Mouse (Mus musculus) midbrain, embryonic 11.5 days (tissue): ENCODE results near the gene Mgarp. TPM values are rescaled to one million over a fixed set of nuclear protein-coding genes. Genes with fewer than 3 reads are reported as not detected.

Experiments used
- ATAC-seq: fragments of 200-750 bp; cut with Nextera tagmentation; 2 replicates; pipeline ENCODE4 v1.8.0; 2017; ENCODE audit warnings: moderate TSS enrichment, moderate library complexity; ENCODE audit not compliant: low FRiP score
- DNase-seq: peaks from one replicate; pipeline ENCODE4 v3.0.0; 2015; ENCODE audit warnings: low spot score; ENCODE audit errors: missing footprints
- H3K27ac ChIP-seq: fragments of 300-500 bp; sonication (generic); 2 replicates; pipeline ENCODE4 v1.5.1; 2014; ENCODE audit warnings: low read depth, low read length
- H3K27me3 ChIP-seq: fragments of 300-500 bp; sonication (generic); 2 replicates; pipeline ENCODE4 v1.6.1; 2014; ENCODE audit warnings: mild to moderate bottlenecking, low read length, moderate library complexity, mixed read lengths; ENCODE audit not compliant: control insufficient read depth, insufficient read depth
- H3K36me3 ChIP-seq: fragments of 300-500 bp; sonication (generic); 2 replicates; pipeline ENCODE4 v1.6.1; 2014; ENCODE audit warnings: mild to moderate bottlenecking, low read length, moderate library complexity, mixed read lengths; ENCODE audit not compliant: control insufficient read depth, insufficient read depth
- H3K4me1 ChIP-seq: fragments of 300-500 bp; sonication (generic); 2 replicates; pipeline ENCODE4 v1.6.1; 2014; ENCODE audit warnings: low read length; ENCODE audit not compliant: control insufficient read depth, insufficient read depth
- H3K4me2 ChIP-seq: fragments of 300-500 bp; sonication (generic); 2 replicates; pipeline ENCODE4 v1.6.1; 2014; ENCODE audit warnings: mild to moderate bottlenecking, moderate library complexity
- H3K4me3 ChIP-seq: fragments of 300-500 bp; sonication (generic); 2 replicates; pipeline ENCODE4 v1.5.1; 2014; ENCODE audit warnings: low read depth, low read length
- H3K9ac ChIP-seq: fragments of 300-500 bp; sonication (generic); 2 replicates; pipeline ENCODE4 v1.6.1; 2014; ENCODE audit warnings: low read length
- H3K9me3 ChIP-seq: fragments of 300-500 bp; sonication (generic); 2 replicates; pipeline ENCODE4 v1.6.1; 2016; ENCODE audit warnings: low read length; ENCODE audit not compliant: control insufficient read depth
- WGBS: fragments of 180-500 bp; shearing (Covaris S2); extraction: QIAGEN DNeasy Blood & Tissue Kit; methylation state at CpG from one replicate; pipeline ENCODE4 v1.1.7; 2014; 5-methylcytosine and 5-hydroxymethylcytosine counted together
- polyA plus RNA-seq: library from polyadenylated mRNA; unstranded; fragments of >200 nt; fragmentation: Nextera tagmentation; extraction: Ambion mirVana; gene quantifications from 2 replicates; pipeline ENCODE4 v1.2.1, GENCODE M21; 2014

The Mgarp gene
- polyA plus RNA-seq, 1 experiment from 2014 or later = 26.9 TPM

- Histone ChIP-seq H3K4me2 (peak overlapping the region; percentile 89), H3K27me3 (no peaks in the 10 kb centered on the region), H3K27ac (peak overlapping the region; percentile 99), H3K9me3 (no peaks in the 10 kb centered on the region), H3K4me3 (peak overlapping the region; percentile 95), H3K36me3 (no peaks in the 10 kb centered on the region), H3K9ac (peak overlapping the region; percentile 97), H3K4me1 (peaks cover 15% of the 10 kb centered on the region)
- ATAC-seq (no peak), DNase-seq (no peak)
- WGBS = 10% methylated on average over 9 of the region's 9 CpGs
Measured at GRCm38 (mm10) chr3:51342152-51342551, 54.4 kb downstream of the Mgarp start.

- H3K9me3 ChIP-seq = no peaks in the 10 kb centered on the region
- peaks cover 15% of the 10 kb centered on the region for H3K4me1 ChIP-seq
- peak overlapping the region; percentile 89 for H3K4me2 ChIP-seq
- WGBS = under 1% methylated on average over 85 of the region's 86 CpGs
- H3K9ac ChIP-seq = peak overlapping the region; percentile 97
- no peaks in the 10 kb centered on the region for H3K27me3 ChIP-seq
- DNase-seq (peak; percentile 99), ATAC-seq (peak; percentile 84)
- H3K27ac ChIP-seq = peak overlapping the region; percentile 99
- no peaks in the 10 kb centered on the region for H3K36me3 ChIP-seq
- peak overlapping the region; percentile 95 for H3K4me3 ChIP-seq
Measured at GRCm38 (mm10) chr3:51341268-51342081, 55.1 kb downstream of the Mgarp start.

GRCm38 (mm10) chr3:51340552-51341267 is 55.8 kb downstream of the Mgarp start, which contains the start of gene Elf2:
Gene Elf2 (minus strand): TSS chr3:51340663.
- Histone ChIP-seq H3K9ac (peak within 1 kb of the TSS; percentile 97), H3K4me1 (peaks cover 15% of the 10 kb centered on the region), H3K4me3 (peak within 1 kb of the TSS; percentile 95), H3K9me3 (no peaks in the 10 kb centered on the region), H3K27me3 (no peaks in the 10 kb centered on the region), H3K27ac (peak within 1 kb of the TSS; percentile 99), H3K4me2 (peak within 1 kb of the TSS; percentile 89), H3K36me3 (no peaks in the 10 kb centered on the region)
- ATAC-seq = peak; percentile 81
- 1% methylated on average over 73 of the region's 87 CpGs for WGBS
- peak; percentile 98 for DNase-seq

GRCm38 (mm10) chr3:51339734-51340551 is 56.6 kb downstream of the Mgarp start:
- no peaks in the 10 kb centered on the region for H3K9me3 ChIP-seq
- H3K4me1 ChIP-seq = peaks cover 15% of the 10 kb centered on the region
- ATAC-seq (peak; percentile 52), DNase-seq (peak; percentile 95)
- H3K9ac ChIP-seq = peak overlapping the region; percentile 97
- no peaks in the 10 kb centered on the region for H3K27me3 ChIP-seq
- H3K4me3 ChIP-seq = peak overlapping the region; percentile 95
- peak overlapping the region; percentile 99 for H3K27ac ChIP-seq
- H3K36me3 ChIP-seq = no peaks in the 10 kb centered on the region
- H3K4me2 ChIP-seq = peak overlapping the region; percentile 89
- WGBS = under 1% methylated on average over 73 of the region's 113 CpGs

GRCm38 (mm10) chr3:51339378-51339733 is 57.2 kb downstream of the Mgarp start:
- Histone ChIP-seq H3K9me3 (no peaks in the 10 kb centered on the region), H3K36me3 (no peaks in the 10 kb centered on the region), H3K9ac (peak overlapping the region; percentile 97), H3K27me3 (no peaks in the 10 kb centered on the region), H3K4me1 (peaks cover 15% of the 10 kb centered on the region), H3K4me2 (peak overlapping the region; percentile 89), H3K4me3 (peak overlapping the region; percentile 95), H3K27ac (peak overlapping the region; percentile 99)
- DNase-seq = no peak
- ATAC-seq = no peak
- 3% methylated on average over 9 of the region's 9 CpGs for WGBS

Other genes starting within 250 kb of the Mgarp start
- 11.6 and 12.9 TPM in 2 replicates for gene Noct, start 172.3 kb downstream of the Mgarp start, polyA plus RNA-seq
- 42.8 and 47.4 TPM in 2 replicates for gene Elf2, start 56.1 kb downstream of the Mgarp start, polyA plus RNA-seq
- 739 and 783 TPM in 2 replicates for gene Ndufc1, start 12.2 kb upstream of the Mgarp start, polyA plus RNA-seq
- gene Naa15, start 18.4 kb upstream of the Mgarp start, polyA plus RNA-seq = 54.5 and 57.0 TPM in 2 replicates
- 14.5 and 15.0 TPM in 2 replicates for gene Rab33b, start 87.2 kb upstream of the Mgarp start, polyA plus RNA-seq
- 3.4 and 3.8 TPM in 2 replicates for gene Setd7, start 164.1 kb upstream of the Mgarp start, polyA plus RNA-seq